Mouse (Mus musculus) regulatory T cell (primary cell): ENCODE data around the gene Tex21.
"Not testable (repeated sequence)": the region's sequence is repeated elsewhere in the genome, so short reads cannot be mapped to it uniquely, and the experiment has no call there.

ENCODE experiments used
- in situ Hi-C: fragments of 300-600 bp; cut with MboI, MseI; formaldehyde crosslinking; loops from one replicate; pipeline ENCODE4 v1.15.1; 2025; ENCODE audit warnings: high pct_unique_total_duplicates

Gene Tex21

DNA sequence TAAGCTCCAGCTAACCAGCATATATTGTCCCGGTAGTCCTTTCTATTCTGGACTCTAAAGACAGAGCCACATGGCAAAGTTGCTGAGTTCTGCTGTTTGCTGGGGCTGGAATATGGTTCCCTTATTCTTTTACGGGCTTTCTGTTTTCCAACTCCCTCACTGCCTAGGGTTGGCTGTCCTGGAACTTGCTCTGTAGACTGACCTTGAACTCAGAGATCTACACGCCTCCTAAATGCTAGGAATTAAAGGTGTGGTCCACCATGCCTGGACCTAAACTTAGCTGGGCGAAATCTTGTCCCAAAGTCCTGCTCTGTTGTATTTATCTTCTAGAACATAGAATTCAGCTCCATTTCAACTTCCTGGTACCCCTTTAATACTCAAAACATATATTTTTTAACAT, 15.0 kb upstream of the Tex21 start:
- in situ Hi-C loops, result loop anchor here (5.0 kb wide), 1 partner anchor 81 kb away; no protein-coding TSS in a partner anchor

DNA sequence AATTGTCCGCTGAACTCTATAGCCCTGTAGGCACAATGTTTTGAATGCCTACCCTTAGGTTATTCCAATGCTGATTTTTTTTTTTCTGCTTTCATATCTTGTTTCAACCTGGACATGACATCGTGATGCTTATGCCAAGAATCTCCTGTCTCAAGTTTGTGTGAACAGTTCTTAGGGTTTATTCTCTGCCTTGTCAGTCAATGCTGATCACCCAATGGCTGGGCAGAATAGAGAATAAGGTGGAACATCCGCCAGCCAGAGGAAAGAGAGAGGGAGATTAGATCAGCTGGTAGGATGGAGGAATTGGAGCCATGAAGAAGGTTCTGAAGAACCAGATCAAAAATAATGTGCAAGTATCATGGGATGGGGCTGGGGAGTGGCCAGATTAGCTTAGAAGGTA, 14.1 kb upstream of the Tex21 start:
- in situ Hi-C loops, result loop anchor here (5.0 kb wide), 1 partner anchor 82 kb away; no protein-coding TSS in a partner anchor

DNA sequence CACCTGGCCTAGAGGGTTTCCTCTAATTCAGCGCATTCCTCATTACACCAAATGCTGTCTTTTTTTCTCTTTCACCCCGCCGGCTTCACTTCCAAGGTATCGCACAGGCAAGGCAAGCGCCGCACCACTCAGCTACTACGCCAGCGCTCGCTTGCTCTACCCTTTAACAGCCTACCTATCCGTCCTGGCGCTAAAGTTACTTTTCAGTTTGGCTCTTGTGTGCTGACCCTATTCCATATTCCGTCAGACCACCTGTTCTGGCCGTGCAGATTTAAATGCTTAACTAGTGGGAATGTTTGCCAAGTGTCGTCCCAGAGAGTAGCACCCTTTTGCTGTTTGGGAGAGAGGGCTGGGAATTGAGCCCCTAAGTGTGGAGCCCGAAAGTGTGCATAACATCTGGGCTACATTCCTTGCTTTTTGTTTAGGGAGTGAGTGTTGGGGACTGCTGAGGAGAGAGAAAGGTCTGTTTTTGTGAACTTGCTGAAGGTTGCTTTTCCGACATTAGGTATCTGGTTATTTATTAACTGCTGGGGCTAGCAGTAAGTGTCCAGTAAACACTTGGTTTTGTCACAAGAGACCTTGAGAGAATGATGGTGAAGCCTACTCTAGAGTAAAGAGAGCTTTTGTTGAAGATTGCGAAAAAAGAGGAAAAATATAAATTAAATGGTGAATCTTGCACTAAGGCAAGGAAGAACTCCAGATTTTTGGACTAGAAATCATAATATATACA, 9.7 kb upstream of the Tex21 start:
- in situ Hi-C loops, result no loop called here

DNA sequence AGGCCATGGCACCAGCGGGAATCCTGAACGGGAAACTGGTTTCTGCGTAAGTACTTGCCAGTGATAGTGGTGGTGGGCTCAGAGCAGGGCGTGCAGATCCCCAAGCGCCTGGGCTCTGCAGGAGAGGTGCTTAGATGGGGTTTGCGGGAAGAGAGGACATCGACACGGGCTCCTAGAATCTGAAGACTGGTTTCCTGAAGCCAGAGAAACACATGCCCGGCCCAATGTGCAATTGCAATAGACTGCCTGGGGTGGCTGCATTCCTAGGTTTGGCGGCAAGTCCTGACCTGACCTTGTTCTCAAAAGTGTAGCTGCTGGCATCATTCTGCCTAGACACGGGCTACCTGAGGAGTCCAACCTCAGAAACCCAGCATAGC, 8.9 kb upstream of the Tex21 start:
- in situ Hi-C loops, result no loop called here

DNA sequence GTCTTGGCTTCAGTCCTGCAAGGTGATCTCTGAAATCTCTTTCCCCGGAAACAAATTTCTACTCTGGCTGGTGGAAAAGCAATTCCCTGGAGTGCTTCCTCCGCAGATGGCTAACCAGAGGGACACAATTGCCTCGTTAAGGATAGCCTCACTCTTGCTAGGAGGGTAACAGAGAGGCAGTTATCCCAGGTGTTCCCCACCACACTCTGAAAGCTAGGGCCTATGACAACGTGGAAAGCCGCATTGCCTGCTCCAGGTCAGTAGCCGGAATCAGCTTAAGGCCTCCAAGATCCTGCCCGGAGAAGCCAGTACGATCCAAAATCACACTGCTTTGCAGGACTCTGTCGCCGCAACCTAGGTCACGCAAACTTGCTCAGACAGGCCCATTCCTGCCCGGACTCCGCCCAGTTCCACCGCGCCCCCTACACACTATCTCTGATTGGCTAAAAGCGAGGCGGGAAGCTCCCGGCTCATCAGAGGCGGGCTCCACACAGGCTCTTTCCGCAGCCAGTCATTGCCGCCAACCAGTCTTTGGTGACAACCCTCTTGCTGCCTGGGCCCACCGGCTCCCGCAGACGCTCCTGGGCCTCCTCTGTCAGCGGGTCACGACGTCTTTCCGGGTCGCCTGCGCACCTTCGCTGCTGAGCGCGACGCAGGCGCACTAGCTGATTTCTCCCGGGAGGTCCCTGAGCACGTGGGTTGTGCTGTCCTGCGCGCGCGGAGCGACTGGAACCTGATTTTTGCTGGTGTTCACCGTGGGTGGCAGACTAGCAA, 8.4 kb upstream of the Tex21 start, which contains the start of gene Mthfd1:
Gene Mthfd1, plus strand, starts transcription at position 574 of the 774 bp plus-strand sequence.
- in situ Hi-C loops, result no loop called here

DNA sequence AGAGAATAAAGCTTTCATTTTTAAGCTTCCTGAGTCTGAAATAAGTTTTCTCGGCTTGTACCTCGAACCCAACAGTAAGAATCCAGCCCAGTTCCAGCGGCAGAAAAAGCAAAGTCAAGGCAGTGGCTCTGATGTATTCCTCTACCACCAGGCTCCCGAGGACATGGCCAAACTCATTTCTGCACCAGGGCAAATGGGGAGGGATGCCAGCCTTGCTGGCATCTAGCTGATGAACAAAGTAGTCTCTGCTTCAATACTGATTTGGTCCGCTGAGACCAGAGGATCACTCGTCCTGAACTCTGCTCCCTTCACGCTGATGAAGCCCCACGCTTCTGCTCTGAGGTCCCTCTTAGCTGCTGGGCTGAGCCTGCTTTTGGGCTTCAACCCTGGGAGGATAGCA, 7.4 kb upstream of the Tex21 start:
- in situ Hi-C loops, result no loop called here

DNA sequence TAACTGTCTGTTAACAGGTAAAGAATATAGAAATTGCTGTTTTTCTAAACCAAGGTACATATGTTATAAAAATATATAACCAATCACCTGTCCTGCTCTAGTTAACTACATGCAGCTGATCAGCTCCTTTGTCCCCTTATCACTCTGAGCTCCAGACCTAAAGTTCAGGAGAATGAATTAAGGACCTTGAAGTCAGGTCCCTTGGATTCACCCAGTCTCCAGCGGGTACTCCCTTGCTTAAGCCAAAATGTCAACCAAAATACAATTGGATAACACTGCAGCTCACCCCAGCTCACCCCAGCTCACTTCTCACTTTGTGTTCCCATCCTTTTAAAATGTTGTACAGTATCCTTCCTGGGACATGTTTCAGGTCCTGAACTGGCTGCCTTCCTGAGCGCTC, 7.0 kb upstream of the Tex21 start:
- in situ Hi-C loops, result no loop called here

DNA sequence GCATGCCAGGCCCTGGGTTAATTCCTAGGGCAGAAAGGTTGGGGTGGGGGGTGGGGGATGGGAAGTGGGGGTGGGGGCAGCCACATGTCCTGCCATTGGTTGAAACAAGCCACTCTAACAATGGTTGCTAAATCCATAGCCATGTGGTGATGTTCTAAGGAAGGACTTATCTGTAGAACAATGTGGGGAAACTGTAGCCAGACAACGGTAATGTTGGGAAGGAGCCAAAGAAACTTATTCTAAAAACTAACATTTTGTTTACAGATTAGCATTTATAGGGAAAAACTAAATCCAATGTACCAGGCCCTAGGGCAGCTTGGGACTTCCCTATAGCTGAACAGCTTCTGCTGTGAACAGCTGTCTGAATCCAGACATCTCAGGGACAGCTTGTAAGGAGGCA, 6.5 kb upstream of the Tex21 start:
- in situ Hi-C loops, result no loop called here

DNA sequence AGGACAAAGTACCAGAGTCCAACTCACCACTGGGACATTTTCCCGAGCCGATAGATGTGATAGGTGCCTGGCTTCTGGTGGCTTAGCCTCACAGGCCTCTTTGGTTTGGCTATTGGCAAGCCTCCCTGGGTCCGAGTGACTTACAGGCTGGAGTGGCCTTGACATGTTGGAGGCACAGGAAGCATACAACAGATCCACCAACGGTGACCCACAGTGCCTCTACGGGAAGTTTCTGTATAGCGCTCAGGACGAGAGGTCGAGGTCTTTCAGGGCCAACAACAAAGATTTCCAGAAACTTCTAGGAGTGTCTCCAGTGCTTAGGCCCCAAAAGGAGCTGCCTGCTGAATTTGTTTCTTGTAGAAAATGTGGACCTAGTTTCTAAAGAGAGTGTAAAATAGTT, 1.6 kb downstream of the Tex21 start:
- in situ Hi-C loops, result no loop called here

DNA sequence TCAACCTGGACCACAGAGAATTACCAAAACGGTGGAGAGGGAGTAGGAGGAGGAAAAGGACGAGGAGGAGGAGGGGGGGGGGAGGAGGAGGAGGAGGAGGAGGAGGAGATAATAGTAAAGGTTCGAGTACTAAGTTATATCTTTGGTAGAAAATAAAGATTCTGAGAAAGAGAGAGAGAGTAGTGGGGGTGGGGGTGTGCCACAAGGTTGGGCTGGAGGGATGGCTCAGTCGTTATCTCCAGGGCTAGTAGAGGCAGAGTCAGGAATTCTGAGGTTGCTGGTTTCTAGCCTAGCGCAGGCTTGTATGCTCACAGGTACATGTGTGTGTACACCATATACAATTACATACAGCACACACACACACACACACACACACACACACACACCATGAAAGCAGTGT, 4.7 kb downstream of the Tex21 start:
- in situ Hi-C loops, result no loop called here

DNA sequence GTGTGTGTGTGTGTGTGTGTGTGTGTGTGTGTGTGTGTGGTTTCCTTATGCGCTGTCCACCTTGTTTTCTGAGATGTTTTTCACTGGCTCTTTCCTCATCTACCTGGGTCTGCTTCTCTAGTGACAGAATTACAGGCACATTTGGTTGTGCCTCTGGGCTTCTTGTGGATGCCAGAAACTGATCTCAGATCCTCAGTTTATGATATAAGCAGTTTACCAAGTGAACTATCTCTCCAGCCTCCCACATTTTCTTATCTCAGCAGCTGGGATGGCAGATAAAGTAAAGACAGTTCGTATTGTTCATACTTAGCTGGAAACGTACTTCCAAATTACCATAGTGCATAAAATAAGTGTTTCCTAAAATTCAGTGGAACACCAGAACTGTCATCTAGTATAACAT, 5.5 kb downstream of the Tex21 start:
- in situ Hi-C loops, result no loop called here

DNA sequence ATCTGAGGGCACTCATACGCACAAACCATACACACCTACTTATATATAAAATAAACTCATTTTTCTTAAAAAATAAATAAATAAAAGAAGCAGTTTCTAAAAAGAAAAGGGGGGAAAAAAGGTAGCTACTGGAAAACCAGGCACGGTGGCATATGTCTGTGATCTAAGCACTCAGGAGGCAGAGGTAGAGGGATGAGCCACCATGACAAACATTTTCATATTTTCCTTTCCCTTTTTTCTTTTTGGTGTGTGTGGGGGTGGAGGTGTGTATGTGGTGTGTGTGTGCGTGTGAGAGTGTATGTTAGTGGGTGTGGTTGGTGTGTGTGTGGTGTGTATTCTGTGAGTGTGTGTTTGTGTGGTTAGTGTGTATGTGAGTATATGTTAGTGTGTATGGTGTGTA, 5.9 kb downstream of the Tex21 start:
- in situ Hi-C loops, result no loop called here

DNA sequence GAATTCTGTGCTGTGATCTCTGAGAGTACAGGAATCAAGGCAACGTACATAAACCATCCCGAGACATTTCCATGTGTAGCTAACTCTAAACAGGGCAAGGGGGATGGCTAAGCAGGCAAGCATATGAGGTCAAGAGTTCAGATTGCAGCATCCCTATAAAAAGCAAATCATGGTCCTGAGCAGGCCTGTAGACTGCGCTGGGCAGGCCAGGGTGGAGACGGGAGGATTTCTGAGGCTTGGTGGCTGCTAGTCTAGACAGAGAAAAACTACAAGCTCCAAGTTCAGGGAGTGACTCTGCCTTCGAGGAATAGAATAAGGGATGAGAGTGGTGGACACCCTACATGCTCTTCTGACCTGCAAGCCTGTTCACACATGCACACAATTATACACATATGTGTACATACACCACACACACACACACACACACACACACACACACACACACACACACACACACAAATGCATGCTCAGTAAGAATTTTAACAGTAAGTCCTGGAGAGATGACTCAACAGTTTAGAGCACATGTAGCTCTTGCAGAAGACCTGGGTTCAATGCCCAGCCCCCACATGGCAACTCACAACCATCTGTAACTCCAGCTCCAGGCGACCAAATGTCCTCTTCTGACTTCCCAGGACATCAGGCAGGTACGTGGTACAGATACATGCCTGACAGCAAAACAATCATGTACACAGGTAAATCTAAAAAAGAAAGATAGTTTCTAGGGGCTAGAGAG, 6.5 kb downstream of the Tex21 start:
- in situ Hi-C loops, result no loop called here

DNA sequence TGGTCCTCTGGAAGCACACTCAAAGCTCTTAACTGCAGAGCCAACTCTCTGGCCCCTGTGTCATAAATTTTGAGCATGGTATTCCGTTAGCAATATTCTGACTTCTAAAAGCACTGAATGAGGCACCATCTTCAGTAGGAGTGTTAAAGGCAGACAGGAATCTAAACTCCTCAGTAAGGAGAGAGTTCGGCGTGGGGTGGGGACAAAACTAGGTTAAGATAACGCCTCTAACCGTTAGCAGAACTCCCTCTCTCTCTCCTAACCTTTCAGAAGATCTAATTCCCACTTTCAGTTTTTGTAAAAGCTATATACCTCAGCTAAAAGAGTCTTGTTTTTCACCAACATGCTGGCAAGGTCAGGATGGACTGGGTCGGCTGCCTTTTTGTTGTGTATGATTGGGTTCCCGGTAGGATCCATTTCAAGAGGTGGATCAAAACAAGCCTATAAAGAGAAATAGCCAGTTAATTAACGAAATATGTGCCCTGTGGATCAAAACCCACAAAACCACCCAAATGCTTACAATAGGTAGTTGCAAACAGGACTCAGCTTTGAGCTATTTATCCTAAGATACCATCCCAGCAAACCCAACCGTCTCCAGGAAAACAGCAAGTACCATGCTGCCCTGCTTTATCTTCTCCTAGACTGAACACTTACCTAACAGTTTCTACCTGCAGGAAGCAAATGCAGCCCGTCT, 7.3 kb downstream of the Tex21 start:
- in situ Hi-C loops, result no loop called here

DNA sequence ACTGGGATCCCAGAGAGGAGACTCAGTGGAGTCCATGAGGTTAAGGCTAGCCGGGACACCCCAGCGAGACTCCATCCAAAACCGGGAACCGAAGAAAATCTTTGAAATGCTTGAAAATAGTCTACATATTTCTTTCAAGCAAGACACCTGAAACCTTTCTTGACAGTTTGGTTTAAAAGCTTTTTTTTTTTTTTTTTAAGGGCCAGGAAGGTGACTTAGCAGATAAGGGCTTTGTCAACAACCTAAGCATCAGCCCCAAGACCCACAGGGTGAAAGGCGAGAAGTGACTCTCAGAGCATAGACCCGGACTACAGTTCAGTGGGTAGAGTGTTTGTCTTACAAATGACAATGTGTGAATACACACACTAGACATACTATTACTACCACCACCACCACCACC, 11.3 kb downstream of the Tex21 start:
- in situ Hi-C loops, result no loop called here

DNA sequence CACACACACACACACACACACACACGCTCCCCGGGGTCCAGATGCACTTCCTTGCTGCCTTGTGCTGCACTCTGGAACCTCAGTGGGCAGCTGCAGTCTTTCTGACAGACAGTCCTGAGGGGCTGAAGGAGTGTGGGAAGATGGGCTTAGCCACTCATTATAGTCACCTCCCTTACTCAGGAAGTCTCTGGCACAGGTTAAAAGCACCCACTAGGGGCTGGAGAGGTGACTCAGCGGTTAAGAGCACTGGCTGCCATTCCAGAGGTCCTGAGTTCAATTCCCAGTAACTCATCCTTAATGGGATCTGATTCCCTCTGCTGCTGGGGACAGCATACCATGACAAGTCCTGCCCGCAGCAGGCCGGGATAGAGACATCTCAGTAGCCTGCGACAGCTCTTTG, 15.9 kb downstream of the Tex21 start:
- in situ Hi-C loops, result no loop called here

DNA sequence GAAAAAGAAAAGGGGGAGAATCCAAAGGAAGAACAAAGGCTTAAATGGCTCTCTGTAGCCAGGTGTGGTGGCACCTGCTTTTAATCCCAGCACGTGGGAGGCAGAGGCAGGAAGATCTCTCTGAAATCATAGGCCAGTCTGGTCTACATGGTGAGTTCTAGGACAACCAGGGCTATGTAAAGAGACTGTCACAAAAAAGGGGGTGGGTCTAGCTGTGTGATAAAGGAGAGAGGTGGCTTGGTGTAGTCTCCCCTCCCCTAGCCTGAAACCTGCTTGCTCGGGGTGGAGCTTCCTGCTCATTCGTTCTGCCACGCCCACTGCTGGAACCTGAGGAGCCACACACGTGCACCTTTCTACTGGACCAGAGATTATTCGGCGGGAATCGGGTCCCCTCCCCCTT, 24.4 kb downstream of the Tex21 start:
- in situ Hi-C loops, result not testable (repeated sequence)

DNA sequence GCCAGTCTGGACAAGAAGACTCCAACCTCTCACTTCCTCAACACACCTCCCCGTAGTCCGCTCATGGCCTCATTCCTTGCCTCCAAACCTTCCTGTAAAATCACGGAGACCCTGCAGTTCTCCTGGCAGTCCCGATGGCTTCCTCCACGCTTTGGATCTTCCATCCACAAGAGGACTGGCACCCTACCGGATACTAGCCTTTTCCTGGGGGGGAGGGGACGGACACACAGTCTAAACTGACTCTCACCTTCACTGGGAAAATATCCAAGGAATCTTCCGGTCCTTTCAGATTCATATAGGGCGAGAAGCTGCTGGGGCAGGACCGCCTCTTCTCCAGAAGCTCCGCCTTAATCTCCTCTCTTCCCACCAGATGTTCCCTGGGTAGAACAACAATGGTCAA, 29.8 kb downstream of the Tex21 start:
- in situ Hi-C loops, result no loop called here

DNA sequence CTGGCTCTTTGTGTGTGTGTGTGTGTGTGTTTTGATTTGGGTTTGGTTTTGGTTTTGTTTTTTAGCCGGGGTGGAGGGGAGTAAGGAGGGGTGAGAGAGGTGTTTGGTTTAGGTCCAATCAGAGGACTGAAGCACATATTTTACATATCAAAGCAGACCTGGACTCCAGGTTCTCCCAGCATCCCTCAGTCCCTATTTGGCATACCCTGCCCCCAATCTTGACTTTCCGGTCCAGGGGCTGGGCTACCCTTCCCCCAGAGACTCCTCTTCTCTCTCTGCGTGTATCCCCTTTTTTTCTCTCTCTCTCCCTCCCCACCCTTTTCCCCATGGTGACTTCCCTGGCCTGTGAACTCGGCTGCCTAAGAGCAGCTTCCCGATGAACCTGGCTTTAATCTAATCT, 31.4 kb downstream of the Tex21 start:
- in situ Hi-C loops, result no loop called here

DNA sequence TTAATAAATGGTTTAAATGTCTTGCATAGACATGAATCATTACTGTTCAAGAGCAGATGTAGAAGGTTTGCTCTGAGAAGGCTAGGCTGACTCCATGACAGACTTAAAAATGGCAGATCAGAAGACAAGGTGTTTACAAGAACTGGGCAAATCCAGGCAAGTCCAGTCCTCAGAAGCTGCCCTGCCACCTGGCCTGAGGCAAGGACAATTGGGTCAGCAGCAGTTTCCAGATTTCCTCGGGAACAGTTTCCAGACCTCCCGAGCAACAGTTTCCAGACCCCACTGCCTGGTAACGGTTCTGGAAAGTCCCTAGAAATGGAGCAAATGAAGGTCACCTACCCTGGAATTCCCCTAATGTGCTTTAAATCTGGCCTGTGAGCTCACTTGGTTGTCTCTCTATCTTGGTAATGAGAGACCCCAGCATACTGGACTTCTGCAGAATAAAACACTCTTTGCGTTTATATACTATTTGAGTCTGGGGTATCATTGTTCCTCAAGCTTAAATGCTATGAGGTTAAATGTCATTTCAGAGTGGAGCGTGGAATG, 37.0 kb downstream of the Tex21 start:
- in situ Hi-C loops, result no loop called here

DNA sequence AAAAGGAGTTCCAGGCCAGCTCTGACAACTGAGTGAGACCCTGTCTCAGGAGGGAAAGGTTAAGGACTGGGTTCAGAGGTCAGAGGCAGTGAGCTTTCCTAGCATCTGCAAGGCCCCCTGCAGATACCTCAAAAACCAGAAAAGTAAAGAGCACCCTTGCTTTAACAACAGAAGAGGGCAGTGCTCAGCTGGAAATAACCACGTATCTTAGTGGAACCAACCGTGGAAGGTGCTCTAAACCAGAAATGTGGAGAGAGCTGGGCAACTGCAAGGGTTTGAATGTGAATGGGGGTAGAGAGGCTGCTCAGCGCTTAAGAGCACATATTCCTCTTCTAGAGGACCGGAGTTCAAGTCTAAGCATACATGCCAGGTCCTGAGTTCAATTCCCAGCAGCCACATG, 46.2 kb downstream of the Tex21 start:
- in situ Hi-C loops, result no loop called here

DNA sequence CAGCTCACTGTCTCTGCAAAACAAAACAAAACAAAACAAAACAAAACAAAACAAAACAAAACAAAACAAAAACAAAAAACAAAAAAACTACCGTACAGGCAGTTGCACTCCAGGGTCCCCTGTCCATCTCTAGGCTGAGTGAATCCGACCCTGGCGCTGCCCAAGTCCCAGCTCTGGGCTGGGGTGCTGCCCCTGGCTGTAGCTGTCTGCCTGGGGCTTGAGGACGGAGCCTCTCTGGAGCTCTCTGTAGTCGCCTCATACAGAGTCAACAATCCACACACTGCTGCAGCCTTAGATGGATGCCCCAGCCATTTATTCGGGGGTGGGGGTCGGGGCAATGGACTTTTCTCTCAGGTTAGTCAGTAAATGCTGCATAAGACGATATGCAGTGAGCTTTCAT, 49.5 kb downstream of the Tex21 start:
- in situ Hi-C loops, result no loop called here
